Mouse (Mus musculus): ENCODE data around the gene Sirt4. TPM values are rescaled to one million over a fixed set of nuclear protein-coding genes. Genes with fewer than 3 reads are reported as not detected.
A peak's percentile ranks its signal among the peaks of the same experiment; 100 is the strongest.

Gene Sirt4
- polyA plus RNA-seq, 1 experiment from 2014 or later, result 23.1 TPM

- 11% methylated on average over 8 of the region's 8 CpGs for WGBS
- H3K27me3 ChIP-seq (ENCODE audit: control insufficient read depth, insufficient read depth, low read length), result no peaks in the 10 kb centered on the region
- no peak overlapping the region for H3K4me2 ChIP-seq (replicated peaks; ENCODE audit: low read depth, low read length)
- ATAC-seq (ENCODE audit: low FRiP score) (no peak), DNase-seq (ENCODE audit: low spot score) (no peak)
- 0 out of 2 replicates have a peak overlapping the region, but pooled peaks have one; percentile 18 for H3K27ac ChIP-seq (ENCODE audit: low read depth, low read length)
- no peak overlapping the region for H3K9ac ChIP-seq (ENCODE audit: low read depth, low read length)
- H3K4me3 ChIP-seq (ENCODE audit: low read depth, low read length), result no peak overlapping the region
- no peaks in the 10 kb centered on the region for H3K36me3 ChIP-seq (ENCODE audit: control insufficient read depth, insufficient read depth, low read length)
- peaks cover 6% of the 10 kb centered on the region; the same call in 1 of the 2 replicates for H3K4me1 ChIP-seq (replicated peaks; ENCODE audit: control insufficient read depth, insufficient read depth, low read length)
- H3K9me3 ChIP-seq (ENCODE audit: control insufficient read depth, low read length), result no peaks in the 10 kb centered on the region
Observed at GRCm38 (mm10) chr5:115490638-115491000, 6.1 kb upstream of the Sirt4 start.

GRCm38 (mm10) chr5:115489699-115490637 is 5.4 kb upstream of the Sirt4 start:
- H3K27ac ChIP-seq (ENCODE audit: low read depth, low read length), result peak overlapping the region; percentile 100
- peak overlapping the region; percentile 54 for H3K4me2 ChIP-seq (replicated peaks; ENCODE audit: low read depth, low read length)
- no peaks in the 10 kb centered on the region for H3K36me3 ChIP-seq (ENCODE audit: control insufficient read depth, insufficient read depth, low read length)
- H3K4me3 ChIP-seq (ENCODE audit: low read depth, low read length), result peak overlapping the region; percentile 26
- under 1% methylated on average over 50 of the region's 50 CpGs for WGBS
- ATAC-seq (ENCODE audit: low FRiP score) (peak; percentile 83), DNase-seq (ENCODE audit: low spot score) (peak; percentile 88)
- peak overlapping the region; percentile 86 for H3K9ac ChIP-seq (ENCODE audit: low read depth, low read length)
- H3K4me1 ChIP-seq (replicated peaks; ENCODE audit: control insufficient read depth, insufficient read depth, low read length), result peaks cover 6% of the 10 kb centered on the region; the same call in 1 of the 2 replicates
- H3K27me3 ChIP-seq (ENCODE audit: control insufficient read depth, insufficient read depth, low read length), result no peaks in the 10 kb centered on the region
- no peaks in the 10 kb centered on the region for H3K9me3 ChIP-seq (ENCODE audit: control insufficient read depth, low read length)

GRCm38 (mm10) chr5:115488841-115489698 is 4.5 kb upstream of the Sirt4 start:
- Histone ChIP-seq H3K36me3 (ENCODE audit: control insufficient read depth, insufficient read depth, low read length) (no peaks in the 10 kb centered on the region), H3K9me3 (ENCODE audit: control insufficient read depth, low read length) (no peaks in the 10 kb centered on the region), H3K4me1 (replicated peaks; ENCODE audit: control insufficient read depth, insufficient read depth, low read length) (peaks cover 6% of the 10 kb centered on the region; the same call in 1 of the 2 replicates), H3K27ac (ENCODE audit: low read depth, low read length) (peak overlapping the region; percentile 100), H3K27me3 (ENCODE audit: control insufficient read depth, insufficient read depth, low read length) (no peaks in the 10 kb centered on the region), H3K4me2 (replicated peaks; ENCODE audit: low read depth, low read length) (peak overlapping the region; percentile 54), H3K9ac (ENCODE audit: low read depth, low read length) (peak overlapping the region; percentile 78), H3K4me3 (ENCODE audit: low read depth, low read length) (peak overlapping the region; percentile 26)
- peak; percentile 81 for ATAC-seq (ENCODE audit: low FRiP score)
- under 1% methylated on average over 37 of the region's 39 CpGs for WGBS
- DNase-seq (ENCODE audit: low spot score), result peak; percentile 86

GRCm38 (mm10) chr5:115487942-115488580 is 3.5 kb upstream of the Sirt4 start:
- Histone ChIP-seq H3K4me1 (replicated peaks; ENCODE audit: control insufficient read depth, insufficient read depth, low read length) (peaks cover 6% of the 10 kb centered on the region; the same call in 1 of the 2 replicates), H3K36me3 (ENCODE audit: control insufficient read depth, insufficient read depth, low read length) (no peaks in the 10 kb centered on the region), H3K27me3 (ENCODE audit: control insufficient read depth, insufficient read depth, low read length) (no peaks in the 10 kb centered on the region), H3K9ac (ENCODE audit: low read depth, low read length) (no peak overlapping the region), H3K4me3 (ENCODE audit: low read depth, low read length) (no peak overlapping the region), H3K4me2 (replicated peaks; ENCODE audit: low read depth, low read length) (no peak overlapping the region), H3K9me3 (ENCODE audit: control insufficient read depth, low read length) (no peaks in the 10 kb centered on the region), H3K27ac (ENCODE audit: low read depth, low read length) (no peak overlapping the region)
- ATAC-seq (ENCODE audit: low FRiP score), result no peak
- 72% methylated on average over 9 of the region's 9 CpGs for WGBS
- DNase-seq (ENCODE audit: low spot score), result no peak

GRCm38 (mm10) chr5:115487353-115487752 is 2.8 kb upstream of the Sirt4 start:
- H3K27me3 ChIP-seq (ENCODE audit: control insufficient read depth, insufficient read depth, low read length), result peaks cover 4% of the 10 kb centered on the region; the same call in 1 of the 2 replicates
- no peak overlapping the region for H3K27ac ChIP-seq (ENCODE audit: low read depth, low read length)
- WGBS, result 83% methylated on average over 8 of the region's 8 CpGs
- H3K4me2 ChIP-seq (replicated peaks; ENCODE audit: low read depth, low read length), result no peak overlapping the region
- peaks cover 9% of the 10 kb centered on the region for H3K4me1 ChIP-seq (replicated peaks; ENCODE audit: control insufficient read depth, insufficient read depth, low read length)
- DNase-seq (ENCODE audit: low spot score), result no peak
- ATAC-seq (ENCODE audit: low FRiP score), result no peak
- H3K4me3 ChIP-seq (ENCODE audit: low read depth, low read length), result no peak overlapping the region
- H3K9ac ChIP-seq (ENCODE audit: low read depth, low read length), result no peak overlapping the region
- H3K9me3 ChIP-seq (ENCODE audit: control insufficient read depth, low read length), result no peaks in the 10 kb centered on the region
- no peaks in the 10 kb centered on the region for H3K36me3 ChIP-seq (ENCODE audit: control insufficient read depth, insufficient read depth, low read length)

GRCm38 (mm10) chr5:115486726-115487125 is 2.2 kb upstream of the Sirt4 start:
- Histone ChIP-seq H3K36me3 (ENCODE audit: control insufficient read depth, insufficient read depth, low read length) (no peaks in the 10 kb centered on the region), H3K27ac (ENCODE audit: low read depth, low read length) (no peak overlapping the region), H3K4me3 (ENCODE audit: low read depth, low read length) (no peak overlapping the region), H3K9me3 (ENCODE audit: control insufficient read depth, low read length) (no peaks in the 10 kb centered on the region), H3K4me2 (replicated peaks; ENCODE audit: low read depth, low read length) (no peak overlapping the region), H3K4me1 (replicated peaks; ENCODE audit: control insufficient read depth, insufficient read depth, low read length) (peaks cover 5% of the 10 kb centered on the region), H3K9ac (ENCODE audit: low read depth, low read length) (no peak overlapping the region), H3K27me3 (ENCODE audit: control insufficient read depth, insufficient read depth, low read length) (peaks cover 6% of the 10 kb centered on the region; the same call in 1 of the 2 replicates)
- no peak for ATAC-seq (ENCODE audit: low FRiP score)
- 56% methylated on average over 4 of the region's 4 CpGs for WGBS
- no peak for DNase-seq (ENCODE audit: low spot score)

GRCm38 (mm10) chr5:115485489-115486205 is 1.1 kb upstream of the Sirt4 start:
- H3K36me3 ChIP-seq (ENCODE audit: control insufficient read depth, insufficient read depth, low read length), result no peaks in the 10 kb centered on the region
- 88% methylated on average over 18 of the region's 18 CpGs for WGBS
- no peak for DNase-seq (ENCODE audit: low spot score)
- no peak overlapping the region for H3K4me2 ChIP-seq (replicated peaks; ENCODE audit: low read depth, low read length)
- H3K4me1 ChIP-seq (replicated peaks; ENCODE audit: control insufficient read depth, insufficient read depth, low read length), result peaks cover 3% of the 10 kb centered on the region; the same call in 1 of the 2 replicates
- H3K4me3 ChIP-seq (ENCODE audit: low read depth, low read length), result no peak overlapping the region
- H3K9me3 ChIP-seq (ENCODE audit: control insufficient read depth, low read length), result no peaks in the 10 kb centered on the region
- peaks cover 13% of the 10 kb centered on the region for H3K27me3 ChIP-seq (ENCODE audit: control insufficient read depth, insufficient read depth, low read length)
- no peak for ATAC-seq (ENCODE audit: low FRiP score)
- no peak overlapping the region for H3K9ac ChIP-seq (ENCODE audit: low read depth, low read length)
- H3K27ac ChIP-seq (ENCODE audit: low read depth, low read length), result no peak overlapping the region

GRCm38 (mm10) chr5:115484996-115485395 is 471 bp upstream of the Sirt4 start:
- Histone ChIP-seq H3K4me1 (replicated peaks; ENCODE audit: control insufficient read depth, insufficient read depth, low read length) (peaks cover 3% of the 10 kb centered on the region), H3K4me2 (replicated peaks; ENCODE audit: low read depth, low read length) (peak overlapping the region; percentile 40), H3K9me3 (ENCODE audit: control insufficient read depth, low read length) (no peaks in the 10 kb centered on the region), H3K9ac (ENCODE audit: low read depth, low read length) (no peak overlapping the region; the same call in 1 of the 2 replicates), H3K4me3 (ENCODE audit: low read depth, low read length) (no peak overlapping the region), H3K27me3 (ENCODE audit: control insufficient read depth, insufficient read depth, low read length) (peaks cover 18% of the 10 kb centered on the region), H3K36me3 (ENCODE audit: control insufficient read depth, insufficient read depth, low read length) (no peaks in the 10 kb centered on the region), H3K27ac (ENCODE audit: low read depth, low read length) (no peak overlapping the region)
- 66% methylated on average over 5 of the region's 5 CpGs for WGBS
- ATAC-seq (ENCODE audit: low FRiP score) (no peak), DNase-seq (ENCODE audit: low spot score) (no peak)

All from hindbrain, embryonic 11.5 days (tissue).